Mouse (Mus musculus) bone marrow, adult 2 months (tissue): ENCODE measurements at regions not wholly inside any gene's neighbourhood (a gene's known extent, or its start where the extent isn't known, plus 50 kb on each side); places are given as distances from the start of the nearest gene placed in this dataset.

Experiments used
- H3K27ac ChIP-seq: fragments of 200-500 bp; 2 replicates; pipeline ENCODE4 v1.5.1; 2012; ENCODE audit warnings: low read depth, mild to moderate bottlenecking, control low read depth, inconsistent platforms, low read length; ENCODE audit not compliant: control insufficient read depth, poor library complexity, insufficient read depth
- H3K4me1 ChIP-seq: fragments of 200-500 bp; 2 replicates; pipeline ENCODE4 v1.6.1; 2011; ENCODE audit warnings: low read length; ENCODE audit not compliant: control insufficient read depth, insufficient read depth
- H3K4me3 ChIP-seq: fragments of 200-500 bp; replicated peaks from 2 replicates; pipeline ENCODE3; 2011; ENCODE audit warnings: mild to moderate bottlenecking, low read depth, low read length, control low read depth; ENCODE audit not compliant: control insufficient read depth
- CTCF ChIP-seq: fragments of 200-500 bp; IDR thresholded peaks from 2 replicates; pipeline ENCODE4 v1.5.1; 2011; ENCODE audit warnings: low read length, control low read depth; ENCODE audit not compliant: control insufficient read depth, insufficient read depth
- POLR2A ChIP-seq: fragments of 200-500 bp; IDR thresholded peaks from 2 replicates; pipeline ENCODE4 v1.6.1; 2011; ENCODE audit warnings: low read depth, mild to moderate bottlenecking, control low read depth, low read length, borderline replicate concordance; ENCODE audit not compliant: control insufficient read depth
- WGBS: fragments of 180-500 bp; shearing (Covaris S2); methylation state at CpG from one replicate; pipeline ENCODE4 v1.1.7; 2018; 5-methylcytosine and 5-hydroxymethylcytosine counted together

DNA sequence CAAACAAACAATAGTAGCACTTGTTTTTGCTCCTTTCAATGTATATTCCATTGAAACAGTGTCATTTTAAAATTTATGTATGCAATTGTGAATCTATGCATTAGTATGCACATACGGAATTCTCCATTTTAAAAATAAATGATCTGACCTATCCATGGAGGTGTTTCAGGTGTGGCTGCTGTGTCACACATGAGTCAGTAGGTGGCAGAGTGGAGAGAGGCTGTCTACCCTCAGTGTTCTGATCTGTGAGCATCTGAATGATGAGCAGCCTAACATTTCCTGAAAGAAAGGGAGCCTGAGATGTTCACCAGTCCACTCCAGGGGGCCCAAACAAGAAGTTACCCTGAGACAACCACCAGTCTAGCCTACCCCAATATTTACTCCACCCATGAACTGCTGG, 75.6 kb upstream of the 1700006A11Rik start:
- no peak overlapping the region for H3K27ac ChIP-seq
- 87% methylated on average over 1 of the region's 1 CpGs for WGBS

DNA sequence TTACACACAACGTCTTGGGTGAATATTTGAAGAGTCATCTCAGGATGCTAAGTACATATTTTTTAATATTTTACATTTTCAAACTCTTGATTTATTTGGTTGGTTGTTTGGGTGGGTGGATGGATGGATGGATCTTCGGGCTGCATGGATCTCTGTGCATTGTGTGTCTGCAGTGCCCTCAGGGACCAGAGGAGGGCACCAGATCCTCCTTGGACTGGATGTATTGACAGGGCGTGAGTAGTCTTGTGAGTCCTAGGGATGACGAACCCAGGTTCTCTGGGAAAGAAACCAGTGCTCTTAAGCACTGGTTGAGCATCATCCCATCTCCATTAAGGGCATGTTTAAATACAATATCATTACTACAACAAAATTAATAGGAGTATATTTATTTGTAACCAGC, 70.2 kb upstream of the 1700006A11Rik start:
- 63% methylated on average over 4 of the region's 4 CpGs for WGBS
- H3K27ac ChIP-seq: no peak overlapping the region
- TF ChIP-seq POLR2A (no peak), CTCF (peak; percentile 23; the same call in 1 of the 2 replicates)
- H3K4me3 ChIP-seq: no peak overlapping the region
- H3K4me1 ChIP-seq: no peaks in the 10 kb centered on the region

More for the DNA sequence above, 75.6 kb upstream of the 1700006A11Rik start:
- no peak overlapping the region for H3K4me3 ChIP-seq
- TF ChIP-seq CTCF: no peak
- no peak for TF ChIP-seq POLR2A
- no peaks in the 10 kb centered on the region for H3K4me1 ChIP-seq
